Mouse (Mus musculus) thymus, adult 2 months (tissue): ENCODE data around the gene Mthfd1l. TPM values are rescaled to one million over a fixed set of nuclear protein-coding genes. Genes with fewer than 3 reads are reported as not detected.

Experiments used
- DNase-seq: peaks from one replicate; pipeline ENCODE4 v3.0.0; 2021
- H3K27ac ChIP-seq: fragments of 200-500 bp; 2 replicates; pipeline ENCODE4 v1.5.1; 2012; ENCODE audit warnings: low read length, control low read depth; ENCODE audit not compliant: control insufficient read depth, insufficient read depth
- H3K27me3 ChIP-seq: fragments of 200-500 bp; 2 replicates; pipeline ENCODE4 v1.6.1; 2012; ENCODE audit warnings: mild to moderate bottlenecking, low read length, moderate library complexity, mixed read lengths; ENCODE audit not compliant: control insufficient read depth, insufficient read depth
- H3K36me3 ChIP-seq: fragments of 200-500 bp; 2 replicates; pipeline ENCODE4 v1.6.1; 2012; ENCODE audit warnings: mild to moderate bottlenecking, low read length, moderate library complexity; ENCODE audit not compliant: control insufficient read depth, insufficient read depth
- H3K4me1 ChIP-seq: fragments of 200-500 bp; replicated peaks from 2 replicates; pipeline ENCODE4 v1.6.1; 2012; ENCODE audit warnings: low read length; ENCODE audit not compliant: control insufficient read depth, insufficient read depth
- H3K4me3 ChIP-seq: fragments of 200-500 bp; 2 replicates; pipeline ENCODE4 v1.5.1; 2012; ENCODE audit warnings: mild to moderate bottlenecking, low read length, control low read depth, moderate library complexity; ENCODE audit not compliant: control insufficient read depth, insufficient read depth
- CTCF ChIP-seq: fragments of 200-500 bp; IDR thresholded peaks from 2 replicates; pipeline ENCODE4 v1.5.1; 2012; ENCODE audit warnings: mild to moderate bottlenecking, control low read depth, low read length, moderate library complexity, borderline replicate concordance; ENCODE audit not compliant: control insufficient read depth, poor library complexity, insufficient read depth; ENCODE audit errors: extremely low read depth
- POLR2A ChIP-seq: fragments of 200-500 bp; IDR thresholded peaks from 2 replicates; pipeline ENCODE4 v1.6.1; 2012; ENCODE audit warnings: mild to moderate bottlenecking, low read length, control low read depth, moderate library complexity; ENCODE audit not compliant: control insufficient read depth, poor library complexity, insufficient read depth; ENCODE audit errors: extremely low read depth
- WGBS: fragments of 180-500 bp; shearing (Covaris S2); methylation state at CpG from one replicate; pipeline ENCODE4 v1.1.7; 2018; 5-methylcytosine and 5-hydroxymethylcytosine counted together
- polyA plus RNA-seq: library from polyadenylated mRNA; depleted of rRNA; stranded (reverse); fragments of >200 nt; gene quantifications from 2 replicates; pipeline ENCODE4 v1.2.3, GENCODE M21; 2012

Gene Mthfd1l
- polyA plus RNA-seq, 1 experiment = 8.7 TPM

GRCm38 (mm10) chr10:4179049-4179790 is 206.3 kb downstream of the Mthfd1l start:
- 94% methylated on average over 7 of the region's 7 CpGs for WGBS
- no peaks in the 10 kb centered on the region for H3K36me3 ChIP-seq

GRCm38 (mm10) chr10:4181953-4182352 is 209.0 kb downstream of the Mthfd1l start:
- DNase-seq = no peak
- H3K27me3 ChIP-seq = no peaks in the 10 kb centered on the region
- 80% methylated on average over 1 of the region's 1 CpGs for WGBS
- no peak for TF ChIP-seq CTCF
- TF ChIP-seq POLR2A = no peak
- H3K4me1 ChIP-seq = no peaks in the 10 kb centered on the region
- no peak overlapping the region for H3K27ac ChIP-seq
- H3K36me3 ChIP-seq = no peaks in the 10 kb centered on the region
- no peak overlapping the region for H3K4me3 ChIP-seq

More at GRCm38 (mm10) chr10:4179049-4179790, 206.3 kb downstream of the Mthfd1l start:
- H3K27ac ChIP-seq = no peak overlapping the region
- DNase-seq = no peak
- no peaks in the 10 kb centered on the region for H3K27me3 ChIP-seq
- H3K4me1 ChIP-seq = no peaks in the 10 kb centered on the region
- TF ChIP-seq CTCF (no peak), POLR2A (no peak)
- no peak overlapping the region for H3K4me3 ChIP-seq

GRCm38 (mm10) chr10:4182406-4182805 is 209.5 kb downstream of the Mthfd1l start:
- TF ChIP-seq CTCF (no peak), POLR2A (no peak)
- H3K27me3 ChIP-seq = no peaks in the 10 kb centered on the region
- 66% methylated on average over 2 of the region's 2 CpGs for WGBS
- H3K27ac ChIP-seq = no peak overlapping the region
- no peak for DNase-seq
- no peaks in the 10 kb centered on the region for H3K36me3 ChIP-seq
- H3K4me1 ChIP-seq = no peaks in the 10 kb centered on the region
- no peak overlapping the region for H3K4me3 ChIP-seq

GRCm38 (mm10) chr10:4188614-4189402 is 215.9 kb downstream of the Mthfd1l start:
- Histone ChIP-seq H3K36me3 (no peaks in the 10 kb centered on the region), H3K4me1 (no peaks in the 10 kb centered on the region), H3K4me3 (no peak overlapping the region), H3K27me3 (no peaks in the 10 kb centered on the region), H3K27ac (no peak overlapping the region)
- TF ChIP-seq POLR2A = no peak
- no peak for TF ChIP-seq CTCF
- 95% methylated on average over 18 of the region's 18 CpGs for WGBS
- no peak for DNase-seq

- TF ChIP-seq POLR2A (no peak), CTCF (no peak)
- Histone ChIP-seq H3K36me3 (no peaks in the 10 kb centered on the region), H3K4me3 (no peak overlapping the region), H3K27ac (no peak overlapping the region), H3K27me3 (no peaks in the 10 kb centered on the region), H3K4me1 (no peaks in the 10 kb centered on the region)
- DNase-seq = no peak
- WGBS = 94% methylated on average over 6 of the region's 6 CpGs
Observed at GRCm38 (mm10) chr10:4189422-4189821, 216.5 kb downstream of the Mthfd1l start.

- no peaks in the 10 kb centered on the region for H3K36me3 ChIP-seq
- DNase-seq = no peak
- TF ChIP-seq POLR2A = no peak
- TF ChIP-seq CTCF = no peak
- H3K4me3 ChIP-seq = no peak overlapping the region
- 0 out of 2 replicates have a peak, but pooled peaks cover 4% of the 10 kb centered on the region for H3K4me1 ChIP-seq
- no peak overlapping the region for H3K27ac ChIP-seq
- WGBS = 95% methylated on average over 6 of the region's 6 CpGs
- no peaks in the 10 kb centered on the region for H3K27me3 ChIP-seq
Observed at GRCm38 (mm10) chr10:4198978-4199377, 226.1 kb downstream of the Mthfd1l start.
